Mouse (Mus musculus): ENCODE data around the gene Gm11562. TPM values are rescaled to one million over a fixed set of nuclear protein-coding genes. Genes with fewer than 3 reads are reported as not detected.
"Not testable (repeated sequence)": the region's sequence is repeated elsewhere in the genome, so short reads cannot be mapped to it uniquely, and the experiment has no call there.

Gm11562 gene
- not detected in 2 replicates for polyA plus RNA-seq (2012; rRNA removed)

- H3K27ac ChIP-seq (ENCODE audit: insufficient read depth, low read length), result no peak within 1 kb of the TSS
- H3K4me3 ChIP-seq (ENCODE audit: insufficient read depth, low read length), result no peak within 1 kb of the TSS
- no peak for TF ChIP-seq POLR2A (IDR thresholded peaks at IDR 0.05; ENCODE audit: extremely low read depth, insufficient read depth, low read length)
- TF ChIP-seq CTCF (IDR thresholded peaks at IDR 0.05; ENCODE audit: extremely low read depth, insufficient read depth, low read length), result no peak
- no peaks in the 10 kb centered on the region for H3K4me1 ChIP-seq (ENCODE audit: control insufficient read depth, insufficient read depth, low read length)
These were observed at the start of gene Gm11562 for GRCm38 (mm10) chr11:99620335-99620734. Gene Gm11562 (minus strand): TSS chr11:99620435.

DNA sequence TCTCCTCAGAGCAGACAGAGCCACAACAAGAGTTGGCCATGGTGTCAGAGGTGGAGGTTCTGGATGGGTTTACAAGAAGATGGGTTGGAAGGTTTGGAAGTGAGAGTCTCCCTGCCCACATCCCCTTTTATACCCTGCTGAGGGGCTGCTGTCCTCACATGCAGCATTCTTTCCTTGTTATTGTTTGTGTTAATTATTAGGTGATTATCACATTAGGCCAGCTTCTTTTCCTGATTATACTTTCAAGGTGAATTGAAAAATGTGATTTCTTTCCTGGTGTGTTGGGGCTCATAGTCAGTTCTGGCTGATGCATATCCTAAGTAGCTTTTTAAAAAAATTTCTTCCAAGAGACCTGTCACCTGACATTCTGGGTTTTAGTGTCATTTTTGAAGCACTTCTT is 45.6 kb upstream of the Gm11562 start, which contains the start of gene Krtap4-6:
Gene Krtap4-6 (minus strand): TSS at position 101 of the 400 bp plus-strand sequence.
- Histone ChIP-seq H3K4me1 (ENCODE audit: control insufficient read depth, insufficient read depth, low read length) (no peaks in the 10 kb centered on the region), H3K27ac (ENCODE audit: insufficient read depth, low read length) (no peak within 1 kb of the TSS), H3K4me3 (ENCODE audit: insufficient read depth, low read length) (no peak within 1 kb of the TSS)
- TF ChIP-seq POLR2A (IDR thresholded peaks at IDR 0.05; ENCODE audit: extremely low read depth, insufficient read depth, low read length) (no peak), CTCF (IDR thresholded peaks at IDR 0.05; ENCODE audit: extremely low read depth, insufficient read depth, low read length) (no peak)

DNA sequence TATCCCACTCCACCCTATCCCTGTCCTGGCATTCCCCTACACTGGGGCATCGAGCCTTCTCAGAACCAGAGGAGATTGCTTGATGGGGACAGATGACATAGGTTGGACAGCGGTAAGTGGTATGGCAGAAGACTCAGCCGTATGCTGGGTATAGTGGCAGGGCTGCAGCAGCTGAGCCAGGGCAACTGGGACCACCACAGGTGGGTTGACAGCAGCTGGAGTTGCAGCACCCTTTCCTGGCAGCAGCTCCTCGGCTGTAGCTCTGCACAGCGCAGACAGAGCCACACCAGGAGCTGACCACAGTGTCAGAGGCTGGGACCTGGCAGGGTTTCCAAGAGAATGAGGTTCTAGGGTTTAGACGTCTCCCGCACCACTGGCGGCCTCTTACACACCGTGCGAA is 42.6 kb upstream of the Gm11562 start:
- no peak overlapping the region for H3K4me3 ChIP-seq (ENCODE audit: insufficient read depth, low read length)
- TF ChIP-seq CTCF (IDR thresholded peaks at IDR 0.05; ENCODE audit: extremely low read depth, insufficient read depth, low read length) (no peak), POLR2A (IDR thresholded peaks at IDR 0.05; ENCODE audit: extremely low read depth, insufficient read depth, low read length) (no peak)
- H3K4me1 ChIP-seq (ENCODE audit: control insufficient read depth, insufficient read depth, low read length), result no peaks in the 10 kb centered on the region
- H3K27ac ChIP-seq (ENCODE audit: insufficient read depth, low read length), result no peak overlapping the region

GRCm38 (mm10) chr11:99659256-99659655 is 39.0 kb upstream of the Gm11562 start:
- no peaks in the 10 kb centered on the region for H3K4me1 ChIP-seq (ENCODE audit: control insufficient read depth, insufficient read depth, low read length)
- no peak overlapping the region for H3K27ac ChIP-seq (ENCODE audit: insufficient read depth, low read length)
- TF ChIP-seq CTCF (IDR thresholded peaks at IDR 0.05; ENCODE audit: extremely low read depth, insufficient read depth, low read length), result no peak
- no peak for TF ChIP-seq POLR2A (IDR thresholded peaks at IDR 0.05; ENCODE audit: extremely low read depth, insufficient read depth, low read length)
- H3K4me3 ChIP-seq (ENCODE audit: insufficient read depth, low read length), result no peak overlapping the region

- H3K4me1 ChIP-seq (ENCODE audit: control insufficient read depth, insufficient read depth, low read length); H3K4me3 ChIP-seq (ENCODE audit: insufficient read depth, low read length); H3K27ac ChIP-seq (ENCODE audit: insufficient read depth, low read length): not testable (repeated sequence)
These were observed 38.3 kb upstream of the Gm11562 start, which contains the start of gene Gm11563 for GRCm38 (mm10) chr11:99658467-99659010. Gene Gm11563 (minus strand): TSS chr11:99658960.

- Histone ChIP-seq H3K4me3 (ENCODE audit: insufficient read depth, low read length) (no peak overlapping the region), H3K27ac (ENCODE audit: insufficient read depth, low read length) (no peak overlapping the region), H3K4me1 (ENCODE audit: control insufficient read depth, insufficient read depth, low read length) (no peaks in the 10 kb centered on the region)
- no peak for TF ChIP-seq POLR2A (IDR thresholded peaks at IDR 0.05; ENCODE audit: extremely low read depth, insufficient read depth, low read length)
- no peak for TF ChIP-seq CTCF (IDR thresholded peaks at IDR 0.05; ENCODE audit: extremely low read depth, insufficient read depth, low read length)
These were observed 36.8 kb upstream of the Gm11562 start for GRCm38 (mm10) chr11:99657051-99657450.

GRCm38 (mm10) chr11:99650136-99650535 is 29.9 kb upstream of the Gm11562 start, which contains the start of gene Gm11555:
Gene Gm11555 (minus strand): TSS chr11:99650236.
- H3K4me1 ChIP-seq (ENCODE audit: control insufficient read depth, insufficient read depth, low read length), result no peaks in the 10 kb centered on the region
- H3K27ac ChIP-seq (ENCODE audit: insufficient read depth, low read length), result no peak within 1 kb of the TSS
- no peak within 1 kb of the TSS for H3K4me3 ChIP-seq (ENCODE audit: insufficient read depth, low read length)
- TF ChIP-seq POLR2A (IDR thresholded peaks at IDR 0.05; ENCODE audit: extremely low read depth, insufficient read depth, low read length) (no peak), CTCF (IDR thresholded peaks at IDR 0.05; ENCODE audit: extremely low read depth, insufficient read depth, low read length) (no peak)

- Histone ChIP-seq H3K4me3 (ENCODE audit: insufficient read depth, low read length) (no peak overlapping the region), H3K27ac (ENCODE audit: insufficient read depth, low read length) (no peak overlapping the region), H3K4me1 (ENCODE audit: control insufficient read depth, insufficient read depth, low read length) (no peaks in the 10 kb centered on the region)
- TF ChIP-seq POLR2A (IDR thresholded peaks at IDR 0.05; ENCODE audit: extremely low read depth, insufficient read depth, low read length), result no peak
These were observed 26.2 kb upstream of the Gm11562 start for GRCm38 (mm10) chr11:99646444-99646843.

- Histone ChIP-seq H3K27ac (ENCODE audit: insufficient read depth, low read length) (no peak overlapping the region), H3K4me1 (ENCODE audit: control insufficient read depth, insufficient read depth, low read length) (no peaks in the 10 kb centered on the region), H3K4me3 (ENCODE audit: insufficient read depth, low read length) (no peak overlapping the region)
- TF ChIP-seq CTCF (IDR thresholded peaks at IDR 0.05; ENCODE audit: extremely low read depth, insufficient read depth, low read length) (no peak), POLR2A (IDR thresholded peaks at IDR 0.05; ENCODE audit: extremely low read depth, insufficient read depth, low read length) (no peak)
These were observed 24.1 kb upstream of the Gm11562 start for GRCm38 (mm10) chr11:99644351-99644750.

- not testable (repeated sequence) for H3K27ac ChIP-seq (ENCODE audit: insufficient read depth, low read length); H3K4me3 ChIP-seq (ENCODE audit: insufficient read depth, low read length); H3K4me1 ChIP-seq (ENCODE audit: control insufficient read depth, insufficient read depth, low read length)
These were observed 23.5 kb upstream of the Gm11562 start, which contains the start of gene Krtap4-7 for GRCm38 (mm10) chr11:99643635-99644139. Gene Krtap4-7 (minus strand): TSS chr11:99644089.

All from cortical plate, adult 2 months (tissue).